Mouse (Mus musculus) left cerebral cortex, adult 18-20 months (tissue): ENCODE results near the gene Ccdc171. TPM values are rescaled to one million over a fixed set of nuclear protein-coding genes. Genes with fewer than 3 reads are reported as not detected.
"Not testable (repeated sequence)": the region's sequence is repeated elsewhere in the genome, so short reads cannot be mapped to it uniquely, and the experiment has no call there.

Source experiments
- DNase-seq, 2 experiments: peaks; one replicate each; pipeline ENCODE4 v3.0.0; 2021 to 2022; ENCODE audit warnings: low spot score in 2 of 2, mixed read lengths in 1 of 2
- long read RNA-seq, 2 experiments: library from polyadenylated mRNA; stranded (forward); transcript quantifications; one replicate each; pipeline ENCODE4 v2.0.0; 2021
- total RNA-seq, 2 experiments: library from RNA; stranded (reverse); gene quantifications; 2 replicates each; pipeline ENCODE4 v1.2.3; 2021

The Ccdc171 gene
- total RNA-seq: 1 to 10 TPM; 4.9 to 5.8 TPM
- long read RNA-seq, experiment 1, partial matches to known transcripts: 1 of 2 reads
- long read RNA-seq, experiment 1, other reads (novel, unspliced or antisense): 1 of 2 reads
- long read RNA-seq, experiment 2: 0 reads

DNA sequence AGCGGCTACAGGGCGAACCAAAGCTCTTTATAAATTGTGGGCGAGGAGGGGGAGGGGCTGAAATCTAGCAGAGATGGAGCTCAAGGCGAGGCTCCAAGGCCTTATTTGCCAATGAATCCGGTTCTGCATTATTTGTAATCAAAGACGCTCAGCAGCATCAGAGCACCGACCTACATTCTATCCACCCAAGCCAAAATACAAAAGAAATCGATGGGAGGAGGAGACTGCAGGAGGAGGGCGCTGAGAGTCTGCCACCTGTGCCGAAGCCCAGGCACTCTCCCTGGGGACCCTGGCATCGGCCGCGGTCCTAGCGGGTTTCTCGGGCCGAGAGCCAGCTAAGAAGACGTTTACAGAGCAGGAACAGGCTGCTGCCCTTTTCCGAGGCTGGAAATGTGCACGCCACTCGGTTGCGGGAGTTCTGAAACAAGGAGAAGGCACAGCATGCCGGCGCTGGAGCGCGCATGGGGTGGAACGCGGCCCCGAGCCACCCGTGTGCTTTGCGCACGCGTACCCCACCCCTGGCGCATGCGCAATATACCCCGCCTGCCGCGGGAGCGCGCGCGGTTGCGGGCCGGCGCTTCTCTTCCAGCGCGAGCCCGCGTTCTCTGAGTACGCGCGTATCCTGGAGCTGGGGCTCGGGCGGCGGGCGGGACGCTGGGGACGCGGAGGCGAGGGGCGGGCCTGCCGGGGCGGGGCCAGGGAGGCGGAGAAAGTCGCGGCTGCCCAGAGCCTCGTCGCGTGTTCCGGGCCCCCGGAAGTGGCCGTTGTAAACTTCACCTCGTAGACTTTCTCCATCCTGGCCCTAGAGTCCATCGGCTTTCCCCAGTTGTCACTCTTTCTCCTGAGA lies at the start of gene Ccdc171:
Gene Ccdc171, plus strand, starts transcription at position 703 of the 847 bp plus-strand sequence.
- peak; percentile 90 to 94 for DNase-seq

DNA sequence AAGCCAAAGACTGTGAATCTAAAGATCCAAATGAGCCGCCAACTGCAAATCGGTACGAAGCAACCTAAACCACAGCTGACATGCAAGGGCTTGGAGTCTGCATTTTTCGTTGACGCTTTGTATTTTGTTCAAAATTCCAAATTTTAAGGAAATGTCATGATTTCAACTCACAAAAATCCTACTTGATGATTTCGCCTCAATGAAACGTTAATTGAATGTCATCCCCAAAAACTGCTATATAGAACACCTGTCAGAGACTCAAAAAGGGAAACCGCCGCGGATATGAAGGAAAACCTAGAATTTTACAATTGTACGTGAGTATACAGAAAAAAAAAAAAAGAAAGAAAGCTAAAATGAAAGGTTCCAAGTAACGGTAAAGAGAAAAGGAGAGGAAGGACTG lies 40.1 kb upstream of the Ccdc171 start:
- DNase-seq: no peak

DNA sequence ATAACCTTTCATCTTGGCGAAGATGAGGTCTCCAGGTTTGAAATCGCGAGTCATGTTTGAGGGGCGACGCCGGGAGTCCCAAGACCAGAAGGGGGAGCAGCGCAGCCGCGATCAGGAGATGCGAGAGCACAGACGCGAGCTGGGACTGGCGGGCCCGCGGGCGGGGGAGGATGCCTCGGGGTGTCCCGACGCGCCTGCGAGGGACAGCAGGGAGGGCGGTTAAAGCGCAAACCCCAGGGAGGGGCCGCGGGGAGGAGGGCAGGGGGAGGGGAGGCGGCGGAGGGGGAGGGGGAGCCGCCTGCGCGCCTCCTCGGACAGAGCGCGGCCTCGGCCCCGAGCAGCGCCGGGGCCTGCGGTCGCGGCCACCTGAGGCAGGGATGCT lies 39.6 kb upstream of the Ccdc171 start:
- peak; percentile 82 to 89 for DNase-seq

DNA sequence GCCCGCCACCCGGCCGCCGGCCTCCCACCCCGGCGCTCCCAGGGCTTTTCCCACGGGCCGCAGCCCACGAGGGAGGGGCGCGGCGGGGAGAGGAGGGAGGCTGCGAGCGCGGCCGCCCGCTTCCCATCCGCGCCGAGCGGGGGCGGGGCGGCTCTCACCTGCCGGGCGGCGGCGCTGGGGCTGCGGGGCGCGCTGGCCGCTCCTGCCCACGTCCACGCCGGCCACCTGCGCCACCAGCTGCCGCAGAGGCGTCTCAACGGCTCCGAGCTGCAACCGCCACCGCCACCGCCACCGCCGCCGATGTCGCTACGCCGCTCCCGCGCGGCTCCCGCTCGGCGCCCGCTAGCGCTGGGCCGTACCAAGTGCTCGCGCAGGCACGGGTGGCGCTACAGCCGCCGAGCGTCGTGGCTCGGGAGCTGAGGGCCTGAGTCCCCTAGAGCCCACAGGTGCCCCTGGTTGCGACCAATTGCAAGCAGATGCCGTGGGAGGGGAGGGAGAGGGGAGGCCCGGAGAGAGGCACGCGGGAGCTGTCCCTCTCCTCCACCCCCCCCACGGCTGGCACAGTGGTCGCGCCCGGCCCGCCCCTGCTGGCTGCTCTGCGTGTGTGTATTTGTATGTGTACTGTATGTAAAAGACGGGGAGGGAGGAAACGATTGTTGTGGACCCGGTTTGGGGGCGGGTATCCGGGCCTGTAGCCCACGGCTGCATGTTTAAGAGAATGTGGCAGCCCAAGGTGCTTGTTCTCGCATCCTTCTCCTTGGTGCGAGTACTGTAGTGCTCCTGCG lies 39.0 kb upstream of the Ccdc171 start, which contains the start of gene Psip1:
Gene Psip1, minus strand, starts transcription at position 343 of the 785 bp plus-strand sequence.
- DNase-seq: peak; percentile 88 to 91

GRCm38 (mm10) chr4:83489121-83489520 lies 36.2 kb upstream of the Ccdc171 start:
- no peak for DNase-seq

GRCm38 (mm10) chr4:83493112-83493511 lies 32.2 kb upstream of the Ccdc171 start:
- DNase-seq: no peak

GRCm38 (mm10) chr4:83497013-83497412 lies 28.3 kb upstream of the Ccdc171 start:
- not testable (repeated sequence) for DNase-seq

GRCm38 (mm10) chr4:83500154-83501036 lies 24.9 kb upstream of the Ccdc171 start:
- peak; percentile 25 to 29 for DNase-seq

- no peak for DNase-seq
Observed at GRCm38 (mm10) chr4:83501037-83501430, 24.3 kb upstream of the Ccdc171 start.

GRCm38 (mm10) chr4:83509600-83509999 lies 15.7 kb upstream of the Ccdc171 start:
- DNase-seq: no peak

DNA sequence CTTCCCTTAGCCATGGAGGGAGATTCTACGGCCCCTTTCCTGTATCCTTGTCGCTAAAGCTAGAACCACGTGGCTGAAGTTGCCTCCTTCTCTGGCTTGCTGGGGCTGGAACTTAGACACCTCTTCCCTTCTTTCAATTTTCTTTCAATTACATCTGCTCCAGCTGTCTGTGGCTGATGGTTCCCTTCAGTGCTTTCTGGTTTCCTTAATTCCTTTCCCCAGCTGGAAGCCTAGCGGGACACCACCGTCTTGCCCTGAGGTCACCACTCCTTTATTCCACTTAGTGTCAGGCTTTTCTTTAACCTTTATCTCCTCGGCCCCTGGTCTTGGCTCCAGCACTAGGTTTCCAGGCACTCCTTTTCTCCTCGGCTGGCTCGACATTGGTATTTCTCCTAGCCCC lies 14.3 kb upstream of the Ccdc171 start:
- no peak for DNase-seq

- DNase-seq: no peak
Observed at GRCm38 (mm10) chr4:83512217-83512616, 13.1 kb upstream of the Ccdc171 start.

DNA sequence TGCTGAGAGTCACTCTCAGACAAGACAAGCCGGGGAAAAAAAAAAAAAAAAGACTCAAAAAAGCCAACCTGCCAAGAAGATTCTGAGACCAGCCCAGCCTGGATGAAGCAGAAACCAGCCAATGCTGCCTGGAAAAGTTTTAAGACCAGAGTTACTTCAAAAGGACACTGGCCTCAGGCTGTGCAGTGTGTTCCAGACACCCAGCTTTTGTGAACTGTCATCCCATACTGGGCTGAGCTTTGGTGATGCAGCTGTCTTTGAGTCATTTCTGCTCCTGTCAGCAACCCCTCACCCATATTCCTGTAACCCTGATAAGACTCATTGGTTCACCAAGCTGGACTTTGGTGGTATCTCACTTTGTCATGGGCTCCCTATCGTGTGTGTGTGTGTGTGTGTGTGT lies 12.7 kb upstream of the Ccdc171 start:
- no peak for DNase-seq

- DNase-seq: no peak
Observed at GRCm38 (mm10) chr4:83514183-83514582, 11.2 kb upstream of the Ccdc171 start.

GRCm38 (mm10) chr4:83514976-83515669 lies 10.2 kb upstream of the Ccdc171 start:
- peak in 1 of 2 experiments; percentile 6 for DNase-seq

DNA sequence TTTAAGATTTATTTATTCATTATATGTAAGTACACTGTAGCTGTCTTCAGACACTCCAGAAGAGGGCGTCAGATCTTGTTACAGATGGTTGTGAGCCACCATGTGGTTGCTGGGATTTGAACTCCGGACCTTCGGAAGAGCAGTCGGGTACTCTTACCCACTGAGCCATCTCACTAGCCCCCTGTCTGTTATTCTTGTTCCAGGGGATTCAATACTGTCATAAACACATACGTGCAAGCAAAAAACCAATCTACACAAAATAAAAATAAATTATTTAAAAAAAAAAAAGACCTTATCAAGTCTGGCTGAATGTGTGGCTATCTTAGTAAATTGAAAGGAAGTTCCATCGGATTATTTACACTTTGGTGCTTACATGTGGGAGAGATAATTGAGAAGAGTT lies 9.2 kb upstream of the Ccdc171 start:
- not testable (repeated sequence) for DNase-seq

GRCm38 (mm10) chr4:83519148-83519547 lies 6.2 kb upstream of the Ccdc171 start:
- DNase-seq: no peak

DNA sequence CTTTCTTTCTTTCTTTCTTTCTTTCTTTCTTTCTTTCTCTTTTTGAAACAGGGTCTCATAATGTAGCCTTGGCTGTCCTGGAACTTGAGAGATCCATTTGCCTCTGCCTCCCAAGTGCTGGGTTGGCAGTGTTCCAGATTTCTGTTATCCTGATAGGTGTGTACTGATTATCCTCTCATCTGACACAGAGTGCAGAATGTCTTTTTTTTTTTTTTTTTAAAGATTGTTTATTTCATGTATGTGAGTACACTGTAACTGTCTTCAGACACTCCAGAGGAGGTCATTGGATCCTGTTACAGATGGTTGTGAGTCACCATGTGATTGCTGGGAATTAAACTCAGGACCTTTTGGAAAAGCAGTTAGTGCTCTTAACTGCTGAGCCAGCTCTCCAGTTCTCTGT lies 5.5 kb upstream of the Ccdc171 start:
- no peak for DNase-seq

DNA sequence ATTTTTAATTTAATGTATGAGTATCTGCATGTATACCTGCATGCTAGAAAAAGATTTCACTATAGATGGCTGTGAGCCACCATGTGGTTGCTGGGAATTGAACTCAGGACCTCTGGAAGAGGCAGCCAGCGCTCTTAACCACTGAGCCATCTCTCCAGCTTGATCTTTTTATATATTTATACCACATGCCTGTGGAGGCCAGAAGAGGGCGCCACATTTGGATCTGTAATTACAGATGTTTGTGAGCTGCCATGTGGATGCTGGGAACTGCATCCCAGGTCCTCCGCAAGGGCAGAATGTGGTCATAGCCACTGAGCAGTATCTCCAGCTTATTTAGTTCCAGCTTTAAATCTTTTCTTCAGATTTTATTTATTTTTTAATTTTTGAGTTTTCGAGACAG lies 5.0 kb upstream of the Ccdc171 start:
- DNase-seq: no peak

DNA sequence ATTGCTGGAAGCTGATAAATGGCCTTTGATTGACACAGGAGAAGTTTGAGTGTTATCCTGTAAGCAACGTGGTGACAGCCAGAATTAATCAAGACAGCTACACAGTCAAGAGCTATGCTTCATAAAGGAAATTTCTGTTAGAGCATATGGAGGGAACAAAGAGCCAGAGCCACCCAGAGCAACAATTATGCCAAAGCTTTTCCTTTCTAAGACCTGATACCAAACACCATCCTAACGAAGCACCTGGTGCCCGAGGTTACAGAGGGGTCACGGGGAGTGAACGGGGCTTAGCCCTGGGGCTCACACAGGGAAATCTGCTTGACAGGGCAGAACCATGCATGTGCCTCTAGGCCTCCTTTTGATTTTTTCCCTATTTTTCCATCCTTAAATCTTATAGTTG lies 3.3 kb upstream of the Ccdc171 start:
- no peak for DNase-seq
